Mouse (Mus musculus): ENCODE measurements around the gene Nfia.

Nfia gene

GRCm38 (mm10) chr4:97947484-97947883 lies 174.9 kb downstream of the Nfia start:
- DNase-seq (ENCODE audit: low read depth, low spot score) = no peak

- DNase-seq (ENCODE audit: low read depth, low spot score) = no peak
These were observed 175.7 kb downstream of the Nfia start for GRCm38 (mm10) chr4:97948250-97948649.

- DNase-seq (ENCODE audit: low read depth, low spot score) = no peak
These were observed 178.0 kb downstream of the Nfia start for GRCm38 (mm10) chr4:97950341-97951071.

GRCm38 (mm10) chr4:97953886-97954285 lies 181.4 kb downstream of the Nfia start:
- DNase-seq (ENCODE audit: low read depth, low spot score) = no peak

GRCm38 (mm10) chr4:97958121-97958520 lies 185.6 kb downstream of the Nfia start:
- no peak for DNase-seq (ENCODE audit: low read depth, low spot score)

- no peak for DNase-seq (ENCODE audit: low read depth, low spot score)
These were observed 190.3 kb downstream of the Nfia start for GRCm38 (mm10) chr4:97962856-97963255.

GRCm38 (mm10) chr4:97963951-97964350 lies 191.4 kb downstream of the Nfia start:
- no peak for DNase-seq (ENCODE audit: low read depth, low spot score)

- DNase-seq (ENCODE audit: low read depth, low spot score) = no peak
These were observed 196.3 kb downstream of the Nfia start for GRCm38 (mm10) chr4:97968786-97969348.

GRCm38 (mm10) chr4:97973064-97973463 lies 200.5 kb downstream of the Nfia start:
- no peak for DNase-seq (ENCODE audit: low read depth, low spot score)

GRCm38 (mm10) chr4:97974037-97974436 lies 201.5 kb downstream of the Nfia start:
- no peak for DNase-seq (ENCODE audit: low read depth, low spot score)

- DNase-seq (ENCODE audit: low read depth, low spot score) = no peak
These were observed 204.4 kb downstream of the Nfia start for GRCm38 (mm10) chr4:97976891-97977290.

- DNase-seq (ENCODE audit: low read depth, low spot score) = no peak
These were observed 211.8 kb downstream of the Nfia start for GRCm38 (mm10) chr4:97984361-97984760.

- no peak for DNase-seq (ENCODE audit: low read depth, low spot score)
These were observed 213.7 kb downstream of the Nfia start for GRCm38 (mm10) chr4:97986056-97986734.

- DNase-seq (ENCODE audit: low read depth, low spot score) = no peak
These were observed 214.2 kb downstream of the Nfia start for GRCm38 (mm10) chr4:97986735-97987075.

GRCm38 (mm10) chr4:97988703-97989102 lies 216.2 kb downstream of the Nfia start:
- DNase-seq (ENCODE audit: low read depth, low spot score) = no peak

GRCm38 (mm10) chr4:97990431-97990830 lies 217.9 kb downstream of the Nfia start:
- no peak for DNase-seq (ENCODE audit: low read depth, low spot score)

- no peak for DNase-seq (ENCODE audit: low read depth, low spot score)
These were observed 218.9 kb downstream of the Nfia start for GRCm38 (mm10) chr4:97991395-97991794.

GRCm38 (mm10) chr4:97991880-97992279 lies 219.3 kb downstream of the Nfia start:
- no peak for DNase-seq (ENCODE audit: low read depth, low spot score)

GRCm38 (mm10) chr4:97995911-97996712 lies 223.6 kb downstream of the Nfia start:
- DNase-seq (ENCODE audit: low read depth, low spot score) = no peak

- DNase-seq (ENCODE audit: low read depth, low spot score) = no peak
These were observed 224.8 kb downstream of the Nfia start for GRCm38 (mm10) chr4:97997151-97997817.

- no peak for DNase-seq (ENCODE audit: low read depth, low spot score)
These were observed 229.7 kb downstream of the Nfia start for GRCm38 (mm10) chr4:98002206-98002605.
